Mouse (Mus musculus) hindbrain, embryonic 16.5 days (tissue): ENCODE results near the gene C1qtnf5. TPM values are rescaled to one million over a fixed set of nuclear protein-coding genes. Genes with fewer than 3 reads are reported as not detected.
A peak's percentile ranks its signal among the peaks of the same experiment; 100 is the strongest.

Experiments
- ATAC-seq: fragments of 200-750 bp; cut with Nextera tagmentation; 2 replicates; pipeline ENCODE4 v1.8.0; 2017; ENCODE audit warnings: moderate TSS enrichment, moderate library complexity
- H3K27ac ChIP-seq: fragments of 300-500 bp; sonication (generic); 2 replicates; pipeline ENCODE4 v1.5.1; 2014; ENCODE audit warnings: low read depth, mild to moderate bottlenecking, control low read depth, low read length, moderate library complexity
- H3K27me3 ChIP-seq: fragments of 300-500 bp; sonication (generic); replicated peaks from 2 replicates; pipeline ENCODE4 v1.6.1; 2014; ENCODE audit warnings: low read length; ENCODE audit not compliant: control insufficient read depth, insufficient read depth
- H3K36me3 ChIP-seq: fragments of 300-500 bp; sonication (generic); 2 replicates; pipeline ENCODE4 v1.6.1; 2014; ENCODE audit warnings: mild to moderate bottlenecking, low read length, moderate library complexity, mixed read lengths; ENCODE audit not compliant: control insufficient read depth, insufficient read depth
- H3K4me1 ChIP-seq: fragments of 300-500 bp; sonication (generic); 2 replicates; pipeline ENCODE4 v1.6.1; 2014; ENCODE audit warnings: low read depth, low read length; ENCODE audit not compliant: control insufficient read depth, insufficient read depth
- H3K4me2 ChIP-seq: fragments of 300-500 bp; sonication (generic); 2 replicates; pipeline ENCODE4 v1.6.1; 2014; ENCODE audit warnings: mild to moderate bottlenecking, low read length, control low read depth, moderate library complexity
- H3K4me3 ChIP-seq: fragments of 300-500 bp; sonication (generic); 2 replicates; pipeline ENCODE4 v1.5.1; 2014; ENCODE audit warnings: mild to moderate bottlenecking, low read length, control low read depth, moderate library complexity
- H3K9ac ChIP-seq: fragments of 300-500 bp; sonication (generic); 2 replicates; pipeline ENCODE4 v1.6.1; 2014; ENCODE audit warnings: low read depth, mild to moderate bottlenecking, control low read depth, low read length, moderate library complexity
- H3K9me3 ChIP-seq: fragments of 300-500 bp; sonication (generic); 2 replicates; pipeline ENCODE4 v1.6.1; 2014; ENCODE audit warnings: mild to moderate bottlenecking, low read length, moderate library complexity; ENCODE audit not compliant: control insufficient read depth
- WGBS: fragments of 180-500 bp; shearing (Covaris S2); extraction: QIAGEN DNeasy Blood & Tissue Kit; methylation state at CpG from one replicate; pipeline ENCODE4 v1.1.7; 2014; 5-methylcytosine and 5-hydroxymethylcytosine counted together
- polyA plus RNA-seq: library from polyadenylated mRNA; unstranded; fragments of >200 nt; fragmentation: Nextera tagmentation; extraction: Ambion mirVana; gene quantifications from 2 replicates; pipeline ENCODE4 v1.2.1, GENCODE M21; 2015

C1qtnf5 gene
- polyA plus RNA-seq, 1 experiment from 2014 or later, result 9.5 TPM

- ATAC-seq, result no peak
- Histone ChIP-seq H3K27ac (no peak overlapping the region), H3K9ac (no peak overlapping the region), H3K27me3 (no peaks in the 10 kb centered on the region), H3K4me3 (no peak overlapping the region), H3K36me3 (no peaks in the 10 kb centered on the region; the same call in 1 of the 2 replicates), H3K4me1 (peaks cover 6% of the 10 kb centered on the region), H3K4me2 (no peak overlapping the region), H3K9me3 (no peaks in the 10 kb centered on the region)
- 82% methylated on average over 9 of the region's 9 CpGs for WGBS
Measured at GRCm38 (mm10) chr9:44095781-44096180, 11.3 kb upstream of the C1qtnf5 start.

GRCm38 (mm10) chr9:44096536-44096935 lies 10.5 kb upstream of the C1qtnf5 start:
- peak; percentile 75 for ATAC-seq
- H3K36me3 ChIP-seq, result no peaks in the 10 kb centered on the region
- peak overlapping the region; percentile 52; the same call in 1 of the 2 replicates for H3K27ac ChIP-seq
- H3K4me3 ChIP-seq, result no peak overlapping the region
- WGBS, result 18% methylated on average over 9 of the region's 9 CpGs
- no peaks in the 10 kb centered on the region for H3K27me3 ChIP-seq
- no peaks in the 10 kb centered on the region for H3K9me3 ChIP-seq
- no peak overlapping the region for H3K9ac ChIP-seq
- H3K4me2 ChIP-seq, result no peak overlapping the region
- H3K4me1 ChIP-seq, result peaks cover 6% of the 10 kb centered on the region

DNA sequence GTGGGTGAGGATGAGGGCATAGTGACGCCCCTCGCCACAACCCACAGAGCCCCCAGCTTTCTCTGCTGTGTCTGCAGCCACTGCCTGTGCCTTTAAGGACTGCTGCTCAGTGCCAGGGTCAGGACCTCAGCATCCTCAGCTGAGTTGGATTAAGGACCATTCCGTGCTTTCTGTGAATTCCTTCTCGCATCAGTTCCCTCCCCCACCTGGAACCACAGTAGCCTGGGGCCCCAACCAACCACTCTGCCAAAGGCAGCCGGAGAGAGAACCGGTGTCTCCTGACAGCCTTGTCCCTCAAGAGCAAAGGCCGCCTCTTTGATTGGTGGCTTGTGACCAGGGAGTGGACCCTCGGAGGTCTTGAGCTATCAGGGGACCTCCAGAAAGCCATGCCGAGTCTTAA lies 5.6 kb upstream of the C1qtnf5 start, which contains the start of gene Mfrp:
Gene Mfrp, plus strand, starts transcription at position 240 of the 400 bp plus-strand sequence.
- Histone ChIP-seq H3K9me3 (no peaks in the 10 kb centered on the region), H3K27ac (no peak within 1 kb of the TSS), H3K36me3 (no peaks in the 10 kb centered on the region), H3K9ac (no peak within 1 kb of the TSS), H3K4me3 (no peak within 1 kb of the TSS), H3K27me3 (no peaks in the 10 kb centered on the region), H3K4me2 (no peak within 1 kb of the TSS), H3K4me1 (peaks cover 5% of the 10 kb centered on the region)
- 71% methylated on average over 9 of the region's 9 CpGs for WGBS
- no peak for ATAC-seq

DNA sequence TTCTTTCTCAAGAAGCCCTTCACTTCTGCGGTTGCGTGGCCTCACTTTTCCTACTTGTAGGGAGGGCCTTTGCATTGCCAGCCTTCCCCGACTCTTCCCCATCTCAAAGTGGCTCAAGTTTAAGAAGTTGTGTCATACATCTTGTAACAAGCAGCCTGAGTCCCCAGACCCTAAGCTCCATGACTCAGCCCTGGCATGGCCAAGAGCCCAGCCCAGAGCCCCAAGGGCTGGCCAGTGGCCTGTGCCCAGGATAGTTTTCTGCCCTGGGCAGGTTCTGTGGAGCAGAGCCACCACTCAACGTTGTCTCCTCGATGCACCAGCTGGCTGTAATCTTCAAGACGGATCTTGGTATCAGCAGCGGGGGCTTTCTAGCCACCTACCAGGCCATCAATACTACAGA lies 2.2 kb upstream of the C1qtnf5 start:
- no peak overlapping the region for H3K27ac ChIP-seq
- H3K4me3 ChIP-seq, result no peak overlapping the region
- peaks cover 36% of the 10 kb centered on the region for H3K4me1 ChIP-seq
- no peaks in the 10 kb centered on the region for H3K9me3 ChIP-seq
- H3K9ac ChIP-seq, result no peak overlapping the region
- no peak for ATAC-seq
- H3K4me2 ChIP-seq, result no peak overlapping the region
- H3K36me3 ChIP-seq, result no peaks in the 10 kb centered on the region
- H3K27me3 ChIP-seq, result no peaks in the 10 kb centered on the region
- WGBS, result 92% methylated on average over 7 of the region's 7 CpGs

DNA sequence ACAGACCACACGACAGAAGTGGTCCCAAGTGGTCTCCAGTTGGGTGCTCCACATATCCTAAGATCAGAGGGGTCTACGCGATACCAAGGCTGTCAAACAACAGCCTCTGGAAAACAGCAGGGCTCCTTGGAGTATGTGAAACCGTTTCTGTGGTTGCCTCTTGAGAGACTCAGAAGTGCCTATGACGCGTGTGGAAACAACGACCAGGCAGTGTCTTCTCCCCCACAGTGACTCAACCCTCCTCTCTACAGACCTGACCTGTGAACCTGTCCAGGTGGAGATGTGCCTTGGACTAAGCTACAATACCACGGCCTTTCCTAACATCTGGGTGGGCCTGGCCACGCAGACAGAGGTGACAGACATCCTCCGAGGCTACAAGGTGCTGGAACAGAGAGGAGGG lies 1.3 kb upstream of the C1qtnf5 start:
- H3K4me2 ChIP-seq, result no peak overlapping the region
- H3K9ac ChIP-seq, result no peak overlapping the region
- WGBS, result 91% methylated on average over 10 of the region's 10 CpGs
- H3K27me3 ChIP-seq, result no peaks in the 10 kb centered on the region
- no peak overlapping the region for H3K4me3 ChIP-seq
- no peak for ATAC-seq
- H3K36me3 ChIP-seq, result no peaks in the 10 kb centered on the region
- H3K4me1 ChIP-seq, result peaks cover 42% of the 10 kb centered on the region
- no peak overlapping the region for H3K27ac ChIP-seq
- H3K9me3 ChIP-seq, result no peaks in the 10 kb centered on the region

- Histone ChIP-seq H3K4me2 (no peak overlapping the region), H3K9ac (no peak overlapping the region), H3K9me3 (no peaks in the 10 kb centered on the region), H3K27ac (no peak overlapping the region; the same call in 1 of the 2 replicates), H3K4me1 (peaks cover 42% of the 10 kb centered on the region), H3K27me3 (no peaks in the 10 kb centered on the region), H3K36me3 (no peaks in the 10 kb centered on the region), H3K4me3 (no peak overlapping the region)
- 74% methylated on average over 7 of the region's 7 CpGs for WGBS
- no peak for ATAC-seq
Measured at GRCm38 (mm10) chr9:44106182-44106581, 863 bp upstream of the C1qtnf5 start.

DNA sequence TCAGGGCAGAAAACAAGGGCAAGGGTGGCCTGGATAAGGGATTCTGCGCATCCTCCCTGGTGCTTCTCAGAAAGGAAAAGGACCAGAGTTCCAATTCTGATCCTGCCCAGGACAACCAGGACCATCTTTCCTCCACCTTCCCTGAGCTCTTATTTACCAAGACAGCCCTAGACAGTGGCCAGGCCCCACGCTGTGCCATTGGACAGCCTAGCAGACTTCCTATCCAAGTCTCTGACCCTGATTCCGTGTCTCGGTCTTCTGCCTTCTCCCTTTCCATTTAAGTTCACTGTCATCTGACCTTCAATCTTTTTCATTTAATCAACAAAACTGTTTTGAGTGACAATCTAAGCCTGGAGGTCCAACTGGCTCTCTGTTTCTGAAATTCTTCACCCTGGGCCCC lies 449 bp upstream of the C1qtnf5 start:
- peak overlapping the region; percentile 80 for H3K27ac ChIP-seq
- H3K9ac ChIP-seq, result no peak overlapping the region
- H3K27me3 ChIP-seq, result no peaks in the 10 kb centered on the region
- H3K36me3 ChIP-seq, result no peaks in the 10 kb centered on the region
- no peak overlapping the region for H3K4me3 ChIP-seq
- no peaks in the 10 kb centered on the region for H3K9me3 ChIP-seq
- WGBS, result 74% methylated on average over 4 of the region's 4 CpGs
- no peak for ATAC-seq
- no peak overlapping the region for H3K4me2 ChIP-seq
- peaks cover 42% of the 10 kb centered on the region for H3K4me1 ChIP-seq

DNA sequence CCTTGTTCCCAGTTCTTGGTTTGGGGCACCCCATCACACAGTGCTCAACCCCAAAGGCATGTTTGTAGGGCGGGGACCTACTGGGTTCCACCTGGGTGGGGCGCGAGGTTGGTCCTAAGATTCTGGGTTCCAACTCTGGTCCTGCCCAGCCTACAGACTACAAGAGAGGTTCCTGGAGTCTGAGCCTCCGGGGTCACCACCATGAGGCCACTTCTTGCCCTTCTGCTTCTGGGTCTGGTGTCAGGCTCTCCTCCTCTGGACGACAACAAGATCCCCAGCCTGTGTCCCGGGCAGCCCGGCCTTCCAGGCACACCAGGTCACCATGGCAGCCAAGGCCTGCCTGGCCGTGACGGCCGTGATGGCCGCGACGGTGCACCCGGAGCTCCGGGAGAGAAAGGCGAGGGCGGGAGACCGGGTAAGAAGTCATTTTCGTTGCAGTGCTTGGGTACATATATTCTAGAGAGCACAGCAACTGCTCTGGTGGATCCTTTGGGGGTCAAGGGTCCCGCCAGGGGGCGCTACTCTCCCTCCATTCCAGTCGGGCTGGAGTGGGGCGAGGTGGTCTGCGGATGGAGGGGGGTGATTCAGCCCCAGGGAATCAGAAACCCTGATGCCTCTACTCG lies 623 bp downstream of the C1qtnf5 start:
- no peaks in the 10 kb centered on the region for H3K27me3 ChIP-seq
- peak; percentile 21 for ATAC-seq
- peak overlapping the region; percentile 80 for H3K27ac ChIP-seq
- H3K36me3 ChIP-seq, result no peaks in the 10 kb centered on the region
- H3K4me3 ChIP-seq, result peak overlapping the region; percentile 6; the same call in 1 of the 2 replicates
- WGBS, result 28% methylated on average over 25 of the region's 25 CpGs
- peak overlapping the region; percentile 47 for H3K4me2 ChIP-seq
- no peaks in the 10 kb centered on the region for H3K9me3 ChIP-seq
- H3K4me1 ChIP-seq, result peaks cover 42% of the 10 kb centered on the region
- peak overlapping the region; percentile 44 for H3K9ac ChIP-seq

GRCm38 (mm10) chr9:44108269-44109055 lies 1.4 kb downstream of the C1qtnf5 start:
- H3K27me3 ChIP-seq, result no peaks in the 10 kb centered on the region
- peaks cover 42% of the 10 kb centered on the region for H3K4me1 ChIP-seq
- no peak overlapping the region for H3K4me3 ChIP-seq
- peak overlapping the region; percentile 47 for H3K4me2 ChIP-seq
- H3K27ac ChIP-seq, result no peak overlapping the region
- H3K36me3 ChIP-seq, result no peaks in the 10 kb centered on the region
- H3K9ac ChIP-seq, result peak overlapping the region; percentile 44; the same call in 1 of the 2 replicates
- WGBS, result 73% methylated on average over 31 of the region's 31 CpGs
- no peak for ATAC-seq
- H3K9me3 ChIP-seq, result no peaks in the 10 kb centered on the region
